Mouse (Mus musculus) CH12.LX (cell line): ENCODE results near the gene Steap4.

Experiments
- CTCF ChIP-seq, 2 experiments: IDR thresholded peaks in 1 of 2; conservative IDR thresholded peaks in 1 of 2; 2 replicates each; pipeline ENCODE4 v1.5.1; 2011 to 2012; ENCODE audit warnings: low read depth in 2 of 2, low read length in 2 of 2, improper control_type of control experiment in 1 of 2, inconsistent platforms in 1 of 2, mild to moderate bottlenecking in 1 of 2, moderate library complexity in 1 of 2
- EP300 ChIP-seq: IDR thresholded peaks from 2 replicates; pipeline ENCODE4 v1.6.1; 2011; ENCODE audit warnings: low read length, improper control_type of control experiment
- HCFC1 ChIP-seq: IDR thresholded peaks from 2 replicates; pipeline ENCODE4 v1.6.1; 2012; ENCODE audit warnings: low read depth, mild to moderate bottlenecking, inconsistent platforms, low read length, improper control_type of control experiment
- NELFE ChIP-seq: IDR thresholded peaks from 2 replicates; pipeline ENCODE4 v1.6.1; 2011; ENCODE audit warnings: low read depth, low read length, improper control_type of control experiment
- PAX5 ChIP-seq: IDR thresholded peaks from 2 replicates; pipeline ENCODE4 v1.6.1; 2012; ENCODE audit warnings: low read length, inconsistent platforms, mixed read lengths
- POLR2A ChIP-seq: IDR thresholded peaks from 2 replicates; pipeline ENCODE4 v1.6.1; 2011; ENCODE audit warnings: low read depth, mild to moderate bottlenecking, improper control_type of control experiment, low read length
- POLR2AphosphoS2 ChIP-seq: IDR thresholded peaks from 2 replicates; pipeline ENCODE4 v1.6.1; 2011; ENCODE audit warnings: low read depth, low read length, improper control_type of control experiment
- RAD21 ChIP-seq: IDR thresholded peaks from 2 replicates; pipeline ENCODE4 v1.6.1; 2011; ENCODE audit warnings: low read depth, mild to moderate bottlenecking, low read length, improper control_type of control experiment, moderate library complexity
- USF1 ChIP-seq: IDR thresholded peaks from 2 replicates; pipeline ENCODE4 v1.6.1; 2014; ENCODE audit warnings: low read depth, mild to moderate bottlenecking, inconsistent platforms, low read length, improper control_type of control experiment
- ZC3H11A ChIP-seq: IDR thresholded peaks from 2 replicates; pipeline ENCODE4 v1.6.1; 2012; ENCODE audit warnings: low read depth, mild to moderate bottlenecking, inconsistent platforms, low read length, improper control_type of control experiment
- ZKSCAN1 ChIP-seq: IDR thresholded peaks from 2 replicates; pipeline ENCODE4 v1.6.1; 2012; ENCODE audit warnings: low read depth, inconsistent platforms, low read length, improper control_type of control experiment, borderline replicate concordance
- ZMIZ1 ChIP-seq: IDR thresholded peaks from 2 replicates; pipeline ENCODE4 v1.6.1; 2012; ENCODE audit warnings: low read depth, mild to moderate bottlenecking, inconsistent platforms, low read length, improper control_type of control experiment

DNA sequence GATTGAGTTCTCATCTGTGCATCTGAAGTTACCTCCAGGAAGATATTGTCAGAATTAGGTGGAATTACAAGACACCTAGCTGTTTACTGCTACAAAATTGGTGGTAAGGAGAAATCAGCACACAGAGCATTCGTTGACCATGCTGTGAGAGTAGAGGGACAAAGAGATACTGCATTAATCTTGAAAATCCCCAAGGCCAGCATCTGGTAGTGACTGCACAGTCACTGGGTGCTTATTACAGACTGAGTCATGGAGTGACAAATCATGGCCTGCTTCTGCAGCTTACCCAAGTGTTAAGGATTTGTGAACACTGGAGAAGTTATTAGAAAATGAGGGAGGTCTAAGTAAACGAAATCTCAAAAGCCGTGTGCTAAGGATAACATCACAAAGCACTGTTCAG is 53.0 kb downstream of the Steap4 start:
- no peak for TF ChIP-seq RAD21
- TF ChIP-seq ZMIZ1: no peak
- TF ChIP-seq POLR2A: no peak
- no peak for TF ChIP-seq CTCF (conservative IDR thresholded peaks at IDR 0.05 in 1 of 2, IDR thresholded peaks at IDR 0.05 in 1 of 2; ENCODE audit: low read depth in 2 of 2, low read length in 2 of 2)
- TF ChIP-seq EP300: no peak
- TF ChIP-seq PAX5: no peak
- no peak for TF ChIP-seq ZKSCAN1
- TF ChIP-seq HCFC1: no peak
- TF ChIP-seq NELFE: no peak
- no peak for TF ChIP-seq ZC3H11A
- TF ChIP-seq POLR2AphosphoS2: no peak
- TF ChIP-seq USF1: no peak
